Mouse (Mus musculus) skeletal muscle tissue, adult 2 months (tissue): Measurements from ENCODE around the gene Adgre5.

ENCODE experiments used
- DNase-seq: peaks from one replicate; pipeline ENCODE4 v3.0.0-alpha.2; 2012; ENCODE audit warnings: low read depth, low spot score

The Adgre5 gene

GRCm38 (mm10) chr8:83722631-83723030 is 18.5 kb downstream of the Adgre5 start:
- DNase-seq: no peak

- no peak for DNase-seq
Observed at GRCm38 (mm10) chr8:83721405-83722025, 19.6 kb downstream of the Adgre5 start.

GRCm38 (mm10) chr8:83719693-83720092 is 21.4 kb downstream of the Adgre5 start:
- DNase-seq: no peak

GRCm38 (mm10) chr8:83719048-83719447 is 22.1 kb downstream of the Adgre5 start:
- DNase-seq: no peak

- DNase-seq: no peak
Observed at GRCm38 (mm10) chr8:83716563-83716962, 24.6 kb downstream of the Adgre5 start.

GRCm38 (mm10) chr8:83715771-83716170 is 25.4 kb downstream of the Adgre5 start:
- no peak for DNase-seq

GRCm38 (mm10) chr8:83715031-83715690 is 26.0 kb downstream of the Adgre5 start, which contains the start of gene Ddx39:
TSS of gene Ddx39 (plus strand) at chr8:83715177.
- peak; percentile 98 for DNase-seq

GRCm38 (mm10) chr8:83714676-83715030 is 26.5 kb downstream of the Adgre5 start:
- no peak for DNase-seq

- no peak for DNase-seq
Observed at GRCm38 (mm10) chr8:83707554-83707953, 33.6 kb downstream of the Adgre5 start.

- DNase-seq: no peak
Observed at GRCm38 (mm10) chr8:83706411-83706810, 34.7 kb downstream of the Adgre5 start.

- no peak for DNase-seq
Observed at GRCm38 (mm10) chr8:83703426-83703825, 37.7 kb downstream of the Adgre5 start.

- DNase-seq: no peak
Observed at GRCm38 (mm10) chr8:83700423-83701085, 40.6 kb downstream of the Adgre5 start.

- DNase-seq: no peak
Observed at GRCm38 (mm10) chr8:83699566-83699965, 41.6 kb downstream of the Adgre5 start.

- DNase-seq: peak; percentile 77
Observed at GRCm38 (mm10) chr8:83698661-83699453, 42.3 kb downstream of the Adgre5 start, which contains the start of gene Pkn1. TSS of gene Pkn1 (minus strand) at chr8:83699179.

GRCm38 (mm10) chr8:83698291-83698660 is 42.9 kb downstream of the Adgre5 start:
- no peak for DNase-seq

- DNase-seq: peak; percentile 63
Observed at GRCm38 (mm10) chr8:83697374-83698220, 43.5 kb downstream of the Adgre5 start.

GRCm38 (mm10) chr8:83695351-83696106 is 45.6 kb downstream of the Adgre5 start:
- no peak for DNase-seq

- no peak for DNase-seq
Observed at GRCm38 (mm10) chr8:83694369-83695160, 46.6 kb downstream of the Adgre5 start.

GRCm38 (mm10) chr8:83693609-83694236 is 47.4 kb downstream of the Adgre5 start:
- DNase-seq: no peak
